Mouse (Mus musculus) megakaryocyte-erythroid progenitor cell, adult 5-6 weeks (primary cell): Measurements from ENCODE around the gene Pxylp1. TPM values are rescaled to one million over a fixed set of nuclear protein-coding genes. Genes with fewer than 3 reads are reported as not detected.

Experiments used
- ATAC-seq: replicated peaks from 2 replicates; pipeline ENCODE4 v1.8.0; 2016; ENCODE audit warnings: mild to moderate bottlenecking, inconsistent platforms; ENCODE audit not compliant: severe bottlenecking, poor library complexity, low FRiP score, low TSS enrichment
- total RNA-seq, 2 experiments: library from RNA; stranded (forward) in 1 of 2; stranded (reverse) in 1 of 2; fragments of 200-1000, 215-1000 nt in 1 of 2; fragments of >200 nt in 1 of 2; fragmentation: Nextera tagmentation in 1 of 2; gene quantifications; 2 replicates each; pipeline ENCODE4 v1.2.3; 2014 to 2017

The Pxylp1 gene
- total RNA-seq, 2 experiments from 2014 or later, result 1.4 to 1.9 TPM

DNA sequence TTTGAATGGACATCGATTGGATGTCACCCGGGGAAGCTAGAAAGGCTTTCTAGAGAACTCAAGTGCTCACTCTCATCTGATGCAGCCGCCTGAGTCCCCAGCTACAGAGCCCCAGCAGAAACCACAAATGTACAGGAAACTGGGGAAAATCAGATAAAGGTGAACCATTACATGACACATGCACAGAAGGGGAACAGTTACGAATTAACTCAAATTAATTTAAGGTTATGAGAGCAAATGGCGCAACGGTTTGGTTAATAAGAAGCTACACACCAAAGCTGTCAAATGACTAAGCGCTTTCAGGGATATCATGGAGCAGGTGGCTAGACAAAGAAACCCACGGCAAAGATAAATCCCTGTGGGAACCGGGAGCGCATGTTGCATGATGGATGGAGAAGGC lies 104.7 kb downstream of the Pxylp1 start:
- ATAC-seq, result peak; percentile 54

GRCm38 (mm10) chr9:96785871-96786342 lies 106.6 kb downstream of the Pxylp1 start:
- no peak for ATAC-seq

- ATAC-seq, result no peak
These were observed 107.3 kb downstream of the Pxylp1 start for GRCm38 (mm10) chr9:96785187-96785586.

GRCm38 (mm10) chr9:96783667-96784066 lies 108.8 kb downstream of the Pxylp1 start:
- peak; percentile 55 for ATAC-seq

DNA sequence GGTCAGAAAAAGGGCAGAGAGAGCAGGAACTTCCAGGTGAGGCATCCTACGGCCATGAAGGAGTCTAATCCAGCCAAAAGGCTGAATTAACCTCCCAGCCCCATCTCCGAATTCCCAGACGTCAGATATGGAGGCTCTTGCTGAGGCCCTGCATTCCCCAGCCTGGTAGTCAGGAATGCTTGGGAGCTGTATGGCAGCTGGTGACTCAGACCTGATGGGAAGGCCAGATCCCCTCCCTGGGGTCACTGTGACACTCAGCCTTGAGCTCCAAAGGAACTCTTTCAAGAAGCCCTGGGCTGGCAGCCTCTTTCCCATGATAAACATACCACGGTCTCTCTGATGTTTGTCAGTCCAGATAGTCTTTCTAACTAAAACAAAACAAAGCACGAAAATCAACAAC lies 109.2 kb downstream of the Pxylp1 start:
- no peak for ATAC-seq

- ATAC-seq, result no peak
These were observed 110.4 kb downstream of the Pxylp1 start for GRCm38 (mm10) chr9:96782062-96782461.

Other genes starting within 250 kb of the Pxylp1 start
- 17.4 and 28.9 TPM in 2 replicates for gene Zbtb38, start 139.8 kb downstream of the Pxylp1 start, total RNA-seq (2014; fragmentation: Nextera tagmentation)
- 21.1 and 38.7 TPM in 2 replicates for gene Zbtb38, start 139.8 kb downstream of the Pxylp1 start, total RNA-seq (2017)
- gene Spsb4, start 126.2 kb upstream of the Pxylp1 start, total RNA-seq (2014; fragmentation: Nextera tagmentation), result not detected in 2 replicates
- gene Spsb4, start 126.2 kb upstream of the Pxylp1 start, total RNA-seq (2017), result not detected in 2 replicates
- 54.4 and 82.6 TPM in 2 replicates for gene Slc25a36, start 218.5 kb upstream of the Pxylp1 start, total RNA-seq (2014; fragmentation: Nextera tagmentation)
- gene Slc25a36, start 218.5 kb upstream of the Pxylp1 start, total RNA-seq (2017), result 55.7 and 73.3 TPM in 2 replicates